Mouse (Mus musculus) ES-Bruce4 (cell line): ENCODE results near the gene Plekha8. TPM values are rescaled to one million over a fixed set of nuclear protein-coding genes. Genes with fewer than 3 reads are reported as not detected.

ENCODE experiments used
- H3K27ac ChIP-seq: 2 replicates; pipeline ENCODE4 v1.5.1; 2012; ENCODE audit warnings: low read length, inconsistent platforms; ENCODE audit not compliant: insufficient read depth
- H3K27me3 ChIP-seq: 2 replicates; pipeline ENCODE4 v1.6.1; 2012; ENCODE audit warnings: mild to moderate bottlenecking, low read length, inconsistent platforms; ENCODE audit not compliant: control insufficient read depth, poor library complexity, insufficient read depth, severe bottlenecking
- H3K36me3 ChIP-seq: 2 replicates; pipeline ENCODE4 v1.6.1; 2012; ENCODE audit warnings: inconsistent platforms, mild to moderate bottlenecking, low read length, moderate library complexity; ENCODE audit not compliant: control insufficient read depth, poor library complexity, insufficient read depth, severe bottlenecking
- H3K4me1 ChIP-seq: one replicate; pipeline ENCODE4 v1.8.1; 2011; ENCODE audit warnings: low read length; ENCODE audit not compliant: control insufficient read depth, insufficient read depth
- H3K4me3 ChIP-seq: 2 replicates; pipeline ENCODE4 v1.5.1; 2011; ENCODE audit warnings: low read depth, mild to moderate bottlenecking, low read length
- H3K9ac ChIP-seq: 2 replicates; pipeline ENCODE4 v1.6.1; 2012; ENCODE audit warnings: low read depth, mild to moderate bottlenecking, inconsistent platforms; ENCODE audit not compliant: poor library complexity, severe bottlenecking
- H3K9me3 ChIP-seq: replicated peaks from 2 replicates; pipeline ENCODE4 v1.6.1; 2012; ENCODE audit warnings: mild to moderate bottlenecking, low read length, inconsistent platforms; ENCODE audit not compliant: control insufficient read depth, poor library complexity, insufficient read depth, severe bottlenecking
- CTCF ChIP-seq: IDR thresholded peaks from one replicate; pipeline ENCODE4 v1.8.1; 2011; ENCODE audit warnings: low read depth, low read length
- EP300 ChIP-seq: IDR thresholded peaks from 2 replicates; pipeline ENCODE4 v1.6.1; 2011; ENCODE audit warnings: low read depth, low read length; ENCODE audit not compliant: insufficient read depth
- POLR2A ChIP-seq: IDR thresholded peaks from one replicate; pipeline ENCODE4 v1.8.1; 2011; ENCODE audit warnings: low read length; ENCODE audit not compliant: insufficient read depth
- polyA plus RNA-seq: library from polyadenylated mRNA; stranded (reverse); fragments of >200 nt; gene quantifications from 2 replicates; pipeline ENCODE4 v1.2.4, GENCODE M21; 2011; ENCODE audit warnings: low read depth; ENCODE audit not compliant: missing spikeins, insufficient read depth, insufficient read length

Gene Plekha8
- 15.0 and 16.9 TPM in 2 replicates for polyA plus RNA-seq

GRCm38 (mm10) chr6:54594469-54595329 is at the start of gene Plekha8:
TSS of gene Plekha8 (plus strand) at chr6:54595111.
- Histone ChIP-seq H3K9me3 (no peaks in the 10 kb centered on the region), H3K27ac (no peak within 1 kb of the TSS), H3K27me3 (no peaks in the 10 kb centered on the region), H3K4me3 (peak within 1 kb of the TSS; percentile 86), H3K36me3 (no peaks in the 10 kb centered on the region), H3K9ac (peak within 1 kb of the TSS; percentile 89), H3K4me1 (no peaks in the 10 kb centered on the region)
- TF ChIP-seq EP300 (no peak), CTCF (no peak), POLR2A (no peak)

- H3K4me3 ChIP-seq: no peak overlapping the region
- H3K4me1 ChIP-seq: no peaks in the 10 kb centered on the region
- H3K36me3 ChIP-seq: no peaks in the 10 kb centered on the region
- H3K9ac ChIP-seq: no peak overlapping the region
- no peak overlapping the region for H3K27ac ChIP-seq
- no peaks in the 10 kb centered on the region for H3K27me3 ChIP-seq
- TF ChIP-seq CTCF: no peak
- TF ChIP-seq POLR2A: no peak
- no peak for TF ChIP-seq EP300
- H3K9me3 ChIP-seq: no peaks in the 10 kb centered on the region
Measured at GRCm38 (mm10) chr6:54548314-54549019, 46.4 kb upstream of the Plekha8 start.

- no peaks in the 10 kb centered on the region for H3K36me3 ChIP-seq
- H3K4me1 ChIP-seq: no peaks in the 10 kb centered on the region
- no peaks in the 10 kb centered on the region for H3K27me3 ChIP-seq
- TF ChIP-seq EP300 (no peak), POLR2A (no peak)
- no peaks in the 10 kb centered on the region for H3K9me3 ChIP-seq
- no peak overlapping the region for H3K4me3 ChIP-seq
- H3K27ac ChIP-seq: no peak overlapping the region
- H3K9ac ChIP-seq: no peak overlapping the region
Measured at GRCm38 (mm10) chr6:54549311-54549710, 45.6 kb upstream of the Plekha8 start.

GRCm38 (mm10) chr6:54550801-54551323 is 44.0 kb upstream of the Plekha8 start:
- H3K4me1 ChIP-seq: no peaks in the 10 kb centered on the region
- no peak overlapping the region for H3K4me3 ChIP-seq
- no peaks in the 10 kb centered on the region for H3K36me3 ChIP-seq
- H3K9ac ChIP-seq: no peak overlapping the region
- H3K27me3 ChIP-seq: no peaks in the 10 kb centered on the region
- no peak overlapping the region for H3K27ac ChIP-seq
- TF ChIP-seq CTCF (no peak), EP300 (no peak), POLR2A (no peak)
- H3K9me3 ChIP-seq: no peaks in the 10 kb centered on the region

GRCm38 (mm10) chr6:54552721-54553413 is 42.0 kb upstream of the Plekha8 start:
- Histone ChIP-seq H3K27me3 (no peaks in the 10 kb centered on the region), H3K9ac (no peak overlapping the region), H3K36me3 (no peaks in the 10 kb centered on the region), H3K4me3 (no peak overlapping the region), H3K27ac (no peak overlapping the region), H3K9me3 (no peaks in the 10 kb centered on the region), H3K4me1 (no peaks in the 10 kb centered on the region)
- no peak for TF ChIP-seq POLR2A
- TF ChIP-seq EP300: no peak
- TF ChIP-seq CTCF: no peak
